Mouse (Mus musculus): ENCODE measurements at regions not wholly inside any gene's neighbourhood (a gene's known extent, or its start where the extent isn't known, plus 50 kb on each side); places are given as distances from the start of the nearest gene placed in this dataset.
A peak's percentile ranks its signal among the peaks of the same experiment; 100 is the strongest.

DNA sequence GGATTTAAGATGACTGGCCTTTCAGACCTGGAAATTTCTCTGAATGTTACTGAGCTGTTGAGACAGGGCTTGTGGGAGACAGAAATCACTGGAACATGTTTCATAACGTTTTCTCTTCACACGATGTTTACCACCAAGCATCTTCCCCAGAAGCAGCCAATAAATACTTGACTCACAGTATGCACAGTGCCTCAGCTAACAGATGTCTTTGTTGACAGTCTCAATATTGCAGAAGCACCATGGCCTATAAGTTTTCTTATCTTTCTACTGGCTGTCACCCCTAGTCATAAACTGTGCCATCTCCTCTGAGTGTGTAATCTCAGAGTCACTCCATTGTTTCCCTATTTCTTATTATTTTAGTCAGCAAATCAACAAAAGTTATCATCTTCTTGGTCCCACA lies 187.9 kb upstream of the Gm38303 start:
- DNase-seq (ENCODE audit: low read depth, low spot score): no peak

GRCm38 (mm10) chr3:10512186-10512585 lies 176.7 kb upstream of the Gm38303 start:
- no peak for DNase-seq (ENCODE audit: low read depth, low spot score)

GRCm38 (mm10) chr3:10511376-10511775 lies 175.9 kb upstream of the Gm38303 start:
- peak; percentile 60 for DNase-seq (ENCODE audit: low read depth, low spot score)

All from 3T3-L1 (cell line).